Mouse (Mus musculus) erythroblast, adult 5-6 weeks (primary cell): Measurements from ENCODE around the gene Dtx3. TPM values are rescaled to one million over a fixed set of nuclear protein-coding genes. Genes with fewer than 3 reads are reported as not detected.
A peak's percentile ranks its signal among the peaks of the same experiment; 100 is the strongest.
"Not testable (repeated sequence)": the region's sequence is repeated elsewhere in the genome, so short reads cannot be mapped to it uniquely, and the experiment has no call there.

Experiments used
- ATAC-seq: replicated peaks from 2 replicates; pipeline ENCODE4 v1.8.0; 2016; ENCODE audit warnings: moderate number of reproducible peaks, mild to moderate bottlenecking, moderate TSS enrichment, inconsistent platforms; ENCODE audit not compliant: poor library complexity, low FRiP score, severe bottlenecking
- total RNA-seq, 2 experiments: library from RNA; stranded (forward) in 1 of 2; stranded (reverse) in 1 of 2; fragments of 150-400 nt in 1 of 2; fragments of 200-764, 138-1000 nt in 1 of 2; gene quantifications; 2 replicates each; pipeline versions ENCODE4 v1.2.3 to v1.2.4; 2015 to 2017; ENCODE audit warnings: low replicate concordance in 2 of 2

Gene Dtx3
- total RNA-seq, 2 experiments from 2014 or later, result 9.4 to 10.4 TPM

- peak; percentile 88 for ATAC-seq
These were observed 24.7 kb downstream of the Dtx3 start for GRCm38 (mm10) chr10:127170837-127171272.

GRCm38 (mm10) chr10:127170002-127170401 lies 25.5 kb downstream of the Dtx3 start:
- no peak for ATAC-seq

GRCm38 (mm10) chr10:127167614-127168192 lies 27.8 kb downstream of the Dtx3 start:
- no peak for ATAC-seq

GRCm38 (mm10) chr10:127166771-127167613 lies 28.5 kb downstream of the Dtx3 start:
- no peak for ATAC-seq

GRCm38 (mm10) chr10:127166404-127166715 lies 29.2 kb downstream of the Dtx3 start:
- no peak for ATAC-seq

- ATAC-seq, result no peak
These were observed 29.7 kb downstream of the Dtx3 start for GRCm38 (mm10) chr10:127165654-127166403.

GRCm38 (mm10) chr10:127165354-127165653 lies 30.2 kb downstream of the Dtx3 start:
- ATAC-seq, result no peak

GRCm38 (mm10) chr10:127164631-127165353 lies 30.7 kb downstream of the Dtx3 start, which contains the start of gene B4galnt1:
Gene B4galnt1 (plus strand): TSS chr10:127165225.
- peak; percentile 94 for ATAC-seq

- no peak for ATAC-seq
These were observed 31.3 kb downstream of the Dtx3 start for GRCm38 (mm10) chr10:127164190-127164589.

- ATAC-seq, result not testable (repeated sequence)
These were observed 32.7 kb downstream of the Dtx3 start for GRCm38 (mm10) chr10:127162771-127163261.

- ATAC-seq, result no peak
These were observed 34.8 kb downstream of the Dtx3 start for GRCm38 (mm10) chr10:127160728-127161127.

GRCm38 (mm10) chr10:127160081-127160480 lies 35.4 kb downstream of the Dtx3 start:
- no peak for ATAC-seq

GRCm38 (mm10) chr10:127158471-127158870 lies 37.1 kb downstream of the Dtx3 start:
- ATAC-seq, result no peak

- no peak for ATAC-seq
These were observed 39.0 kb downstream of the Dtx3 start for GRCm38 (mm10) chr10:127156511-127156910.

GRCm38 (mm10) chr10:127156089-127156488 lies 39.4 kb downstream of the Dtx3 start:
- no peak for ATAC-seq

- no peak for ATAC-seq
These were observed 40.9 kb downstream of the Dtx3 start for GRCm38 (mm10) chr10:127154652-127155051.

- ATAC-seq, result no peak
These were observed 41.3 kb downstream of the Dtx3 start for GRCm38 (mm10) chr10:127154241-127154640.

GRCm38 (mm10) chr10:127153323-127153722 lies 42.2 kb downstream of the Dtx3 start:
- no peak for ATAC-seq

GRCm38 (mm10) chr10:127152556-127152955 lies 43.0 kb downstream of the Dtx3 start:
- ATAC-seq, result not testable (repeated sequence)

GRCm38 (mm10) chr10:127151233-127151632 lies 44.3 kb downstream of the Dtx3 start:
- not testable (repeated sequence) for ATAC-seq
